Comparison of ENCODE assay signal across 8 mouse cellular contexts in the genomic region with DNA sequence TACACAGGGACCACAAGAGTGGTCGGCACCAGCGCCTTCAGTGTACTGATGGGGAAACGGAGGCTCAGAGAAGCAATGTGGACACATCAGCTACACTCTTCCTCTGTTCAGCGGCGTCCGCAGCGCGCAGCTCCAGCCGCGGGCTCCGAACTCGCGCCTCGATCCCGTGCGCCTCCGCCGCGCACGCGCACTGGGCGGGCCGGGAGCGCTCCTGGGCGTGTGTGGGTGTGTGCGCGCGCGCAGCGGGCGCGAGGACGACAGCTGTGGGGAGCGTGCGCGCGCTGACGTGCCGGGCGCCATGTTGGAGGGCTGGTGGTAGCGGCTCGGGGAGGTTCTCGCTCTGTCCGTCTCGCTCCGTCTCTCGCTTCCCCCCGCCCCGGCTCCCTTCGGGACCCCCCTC. TPM values are rescaled to one million over a fixed set of nuclear protein-coding genes. Genes with fewer than 3 reads are reported as not detected.
A peak's percentile ranks its signal among the peaks of the same experiment; 100 is the strongest.
DNase-seq lines count a peak whose midpoint lies in the region; ATAC-seq and TF ChIP-seq lines count a peak whose summit lies in the region.

Gene Ppp4r2, plus strand, starts transcription at position 268 of the 400 bp plus-strand sequence.

- H3K4me2 ChIP-seq in forebrain, postnatal 0 days (ENCODE audit: low read depth) = peak within 1 kb of the TSS; percentile 47
- peak within 1 kb of the TSS; percentile 60 for H3K4me2 ChIP-seq in lung, embryonic 15.5 days

- ATAC-seq in G1E (ENCODE audit: extremely low read depth, insufficient number of reproducible peaks, low FRiP score, poor library complexity, severe bottlenecking) = peak; percentile 61; the same call in 1 of the 2 replicates
- ATAC-seq in forebrain, postnatal 0 days = peak; percentile 97
- peak; percentile 94 for ATAC-seq in lung, embryonic 15.5 days (ENCODE audit: borderline replicate concordance, extremely low read depth, low FRiP score, low TSS enrichment)

- no peaks in the 10 kb centered on the region for H3K9me3 ChIP-seq in G1E (replicated peaks)
- H3K9me3 ChIP-seq in forebrain, postnatal 0 days (ENCODE audit: low read length) = no peaks in the 10 kb centered on the region
- H3K9me3 ChIP-seq in lung, embryonic 15.5 days = no peaks in the 10 kb centered on the region

- under 1% methylated on average over 36 of the region's 50 CpGs for WGBS in forebrain, postnatal 0 days
- 1% methylated on average over 39 of the region's 50 CpGs for WGBS in lung, embryonic 15.5 days

- TF ChIP-seq CTCF in G1E (IDR thresholded peaks at IDR 0.05; ENCODE audit: low read depth, low read length) = no peak
- TF ChIP-seq CTCF in forebrain, postnatal 0 days (IDR thresholded peaks at IDR 0.05; ENCODE audit: low read depth) = no peak

- H3K27ac ChIP-seq in forebrain, postnatal 0 days (ENCODE audit: low read depth, low read length) = peak within 1 kb of the TSS; percentile 89
- H3K27ac ChIP-seq in lung, embryonic 15.5 days = peak within 1 kb of the TSS; percentile 81

- H3K9ac ChIP-seq in forebrain, postnatal 0 days = peak within 1 kb of the TSS; percentile 81
- peak within 1 kb of the TSS; percentile 80 for H3K9ac ChIP-seq in lung, embryonic 15.5 days

- peak within 1 kb of the TSS; percentile 82 for H3K4me3 ChIP-seq in G1E (ENCODE audit: low read depth, low read length)
- H3K4me3 ChIP-seq in forebrain, postnatal 0 days (ENCODE audit: low read depth, low read length) = peak within 1 kb of the TSS; percentile 79
- peak within 1 kb of the TSS; percentile 85 for H3K4me3 ChIP-seq in lung, embryonic 15.5 days

- 0 out of 2 replicates have a peak, but pooled peaks cover 9% of the 10 kb centered on the region for H3K27me3 ChIP-seq in G1E (ENCODE audit: insufficient read depth, low read length)
- H3K27me3 ChIP-seq in forebrain, postnatal 0 days (ENCODE audit: insufficient read depth, low read length) = no peaks in the 10 kb centered on the region
- no peaks in the 10 kb centered on the region for H3K27me3 ChIP-seq in lung, embryonic 15.5 days

- H3K36me3 ChIP-seq in G1E (replicated peaks) = peaks cover 33% of the 10 kb centered on the region
- peaks cover 21% of the 10 kb centered on the region for H3K36me3 ChIP-seq in forebrain, postnatal 0 days (ENCODE audit: insufficient read depth)
- H3K36me3 ChIP-seq in lung, embryonic 15.5 days = peaks cover 28% of the 10 kb centered on the region

- peaks cover 30% of the 10 kb centered on the region for H3K4me1 ChIP-seq in G1E (ENCODE audit: insufficient read depth, low read depth, low read length)
- H3K4me1 ChIP-seq in forebrain, postnatal 0 days (ENCODE audit: insufficient read depth) = peaks cover 11% of the 10 kb centered on the region; the same call in 1 of the 2 replicates
- H3K4me1 ChIP-seq in lung, embryonic 15.5 days = peaks cover 13% of the 10 kb centered on the region; the same call in 1 of the 2 replicates

- peak; percentile 79 for DNase-seq in G1E (ENCODE audit: low spot score)
- DNase-seq in cerebellum, adult 18-20 months = peak; percentile 88 to 97
- peak; percentile 97 for DNase-seq in forebrain, postnatal 0 days
- peak; percentile 93 for DNase-seq in heart, postnatal 4 days
- peak; percentile 77 to 88 for DNase-seq in layer of hippocampus, adult 8-10 months (ENCODE audit: low spot score in 2 of 2)
- DNase-seq in ovary, adult 18-20 months (ENCODE audit: low spot score) = peak; percentile 80
- peak; percentile 95 for DNase-seq in thymus, postnatal 0 days (ENCODE audit: low spot score)

RNA-seq across cellular contexts. Expression of gene Ppp4r2, which starts in this region (rescaled TPM):
- total RNA-seq in G1E (2014; fragmentation: Nextera tagmentation) = 94.4 and 139 TPM in 2 replicates
- 86.0 and 111 TPM in 2 replicates for total RNA-seq in G1E (2017)
- polyA plus RNA-seq in G1E (2012) = 48.1 and 80.1 TPM in 2 replicates
- 47.5 and 57.8 TPM in 2 replicates for total RNA-seq in forebrain, postnatal 0 days (2014; rRNA removed)
- polyA plus RNA-seq in forebrain, postnatal 0 days (2015; fragmentation: Nextera tagmentation; extraction: Ambion mirVana) = 7.2 and 11.9 TPM in 2 replicates
- 10 to 100 TPM; 64.9 to 66.8 TPM for total RNA-seq in heart, postnatal 4 days (2021)
- total RNA-seq in layer of hippocampus, adult 8-10 months (2022) = 10 to 100 TPM; 69.0 to 88.8 (median 78.9) TPM
- polyA plus RNA-seq in lung, embryonic 15.5 days (2015; fragmentation: Nextera tagmentation; extraction: Ambion mirVana) = 19.4 and 19.6 TPM in 2 replicates
- polyA plus RNA-seq in thymus, postnatal 0 days (2015; fragmentation: Nextera tagmentation; extraction: Ambion mirVana) = 18.2 and 22.6 TPM in 2 replicates

Comparison
In these comparisons a context has a peak if more than half of its experiments do, and no peak if none do; other contexts are left out.
1. Peak in every context shown above with its lines: DNase-seq, ATAC-seq, H3K4me3 ChIP-seq and H3K27ac ChIP-seq.